Mouse (Mus musculus): Measurements from ENCODE around the gene Tnk1.
"Not testable (repeated sequence)": the region's sequence is repeated elsewhere in the genome, so short reads cannot be mapped to it uniquely, and the experiment has no call there.

Tnk1 gene

GRCm38 (mm10) chr11:69878952-69879351 lies 20.4 kb upstream of the Tnk1 start:
- DNase-seq (ENCODE audit: extremely low spot score): no peak

DNA sequence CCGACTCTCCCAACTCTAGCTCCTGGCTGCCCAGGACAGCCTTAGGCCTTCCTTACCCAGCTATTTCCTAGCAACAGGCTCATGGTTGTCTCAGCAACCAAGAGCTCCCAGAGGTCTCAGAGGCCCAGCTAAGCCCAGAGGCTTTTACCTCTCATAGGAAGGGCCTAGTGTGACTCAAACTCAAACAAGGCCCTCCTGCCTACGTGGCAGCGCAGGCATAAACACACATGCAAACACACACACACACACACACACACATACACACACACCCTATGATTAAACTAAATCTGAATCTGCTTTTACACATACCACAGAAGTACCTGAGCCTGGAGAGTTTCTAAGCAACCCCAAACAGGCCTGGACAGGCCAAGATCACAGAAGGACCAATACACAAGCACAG lies 19.9 kb upstream of the Tnk1 start:
- DNase-seq (ENCODE audit: extremely low spot score): no peak

DNA sequence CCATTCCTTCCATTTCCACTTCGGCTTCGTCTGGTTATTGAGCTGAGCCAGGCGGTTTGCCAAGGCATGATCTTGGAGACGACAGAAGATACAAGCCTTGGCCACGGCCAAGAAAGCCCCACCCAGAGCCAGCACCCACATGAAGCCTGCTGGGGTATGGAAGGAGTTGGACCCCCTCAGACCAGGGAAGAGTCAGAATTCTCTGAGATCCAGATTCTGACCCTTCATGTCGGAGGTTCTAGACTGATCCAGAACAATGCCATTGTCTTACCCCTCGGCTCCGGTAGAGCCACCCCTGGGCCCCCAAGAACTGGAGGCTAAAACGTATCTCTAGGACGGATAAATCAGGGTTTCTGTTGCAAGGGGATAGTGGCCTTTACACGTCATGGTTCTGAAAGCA lies 19.3 kb upstream of the Tnk1 start, which contains the start of gene Tmem95:
Gene Tmem95, minus strand, starts transcription at position 141 of the 400 bp plus-strand sequence.
- no peak for DNase-seq (ENCODE audit: extremely low spot score)

- peak; percentile 86 for DNase-seq (ENCODE audit: extremely low spot score)
Observed at GRCm38 (mm10) chr11:69876867-69877266, 18.3 kb upstream of the Tnk1 start.

DNA sequence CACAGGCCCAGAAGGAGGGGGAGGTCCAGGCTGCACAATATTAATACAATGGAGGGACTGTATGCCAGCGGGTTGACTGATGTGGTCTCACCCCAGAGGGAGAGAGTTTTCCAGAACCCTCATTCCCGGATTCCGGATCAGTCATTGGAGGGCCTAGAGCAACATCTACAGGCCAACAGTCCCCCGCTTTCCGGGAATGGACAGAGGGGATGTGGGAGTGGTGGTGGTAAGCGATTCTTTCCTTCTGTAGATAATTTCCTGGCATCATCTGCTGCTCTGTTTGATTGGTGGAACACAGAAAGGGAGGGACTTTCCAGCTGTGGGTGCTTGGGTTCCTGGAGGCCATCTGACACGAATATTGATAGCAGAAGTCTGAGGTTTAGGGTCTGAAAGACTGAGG lies 17.7 kb upstream of the Tnk1 start:
- DNase-seq (ENCODE audit: extremely low spot score): no peak

DNA sequence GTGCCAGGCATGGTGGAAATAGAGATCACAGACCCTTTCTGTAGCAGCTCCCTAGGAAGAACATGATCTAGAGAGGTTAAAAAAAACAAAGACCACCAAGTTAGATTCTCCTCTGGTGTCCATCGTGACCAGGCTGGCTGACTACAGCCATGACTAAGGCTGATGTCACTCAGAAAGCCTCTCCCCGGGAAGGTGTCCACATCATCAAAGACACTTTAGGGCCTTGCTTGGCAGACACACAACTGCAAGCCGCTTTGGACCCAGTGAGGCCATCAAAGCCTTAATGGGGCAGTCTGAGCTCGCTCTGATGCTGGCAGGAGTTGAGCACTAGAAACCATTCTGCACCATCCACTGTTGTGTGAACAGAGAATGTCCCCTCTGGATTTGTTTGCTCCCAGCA lies 13.9 kb upstream of the Tnk1 start:
- no peak for DNase-seq (ENCODE audit: extremely low spot score)

DNA sequence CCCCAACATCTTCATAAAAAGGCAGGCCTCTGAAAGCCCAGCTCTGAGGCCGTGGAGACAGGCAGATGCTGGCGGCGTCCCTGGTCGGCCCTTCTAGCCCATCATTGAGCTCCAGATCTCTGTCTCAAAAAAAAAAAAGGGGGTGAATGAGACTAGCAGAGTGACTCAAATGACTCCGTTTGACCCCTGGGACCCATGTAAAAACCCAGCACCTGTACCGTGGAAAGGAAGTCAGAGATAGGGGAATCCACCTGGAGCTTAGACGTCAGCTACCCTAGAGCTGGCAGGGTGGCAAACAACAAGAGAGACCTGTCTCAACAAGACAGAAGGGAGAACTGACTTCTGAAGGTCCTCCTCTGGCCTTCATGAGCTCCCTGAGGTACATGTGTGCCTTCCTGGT lies 13.3 kb upstream of the Tnk1 start:
- DNase-seq (ENCODE audit: extremely low spot score): no peak

DNA sequence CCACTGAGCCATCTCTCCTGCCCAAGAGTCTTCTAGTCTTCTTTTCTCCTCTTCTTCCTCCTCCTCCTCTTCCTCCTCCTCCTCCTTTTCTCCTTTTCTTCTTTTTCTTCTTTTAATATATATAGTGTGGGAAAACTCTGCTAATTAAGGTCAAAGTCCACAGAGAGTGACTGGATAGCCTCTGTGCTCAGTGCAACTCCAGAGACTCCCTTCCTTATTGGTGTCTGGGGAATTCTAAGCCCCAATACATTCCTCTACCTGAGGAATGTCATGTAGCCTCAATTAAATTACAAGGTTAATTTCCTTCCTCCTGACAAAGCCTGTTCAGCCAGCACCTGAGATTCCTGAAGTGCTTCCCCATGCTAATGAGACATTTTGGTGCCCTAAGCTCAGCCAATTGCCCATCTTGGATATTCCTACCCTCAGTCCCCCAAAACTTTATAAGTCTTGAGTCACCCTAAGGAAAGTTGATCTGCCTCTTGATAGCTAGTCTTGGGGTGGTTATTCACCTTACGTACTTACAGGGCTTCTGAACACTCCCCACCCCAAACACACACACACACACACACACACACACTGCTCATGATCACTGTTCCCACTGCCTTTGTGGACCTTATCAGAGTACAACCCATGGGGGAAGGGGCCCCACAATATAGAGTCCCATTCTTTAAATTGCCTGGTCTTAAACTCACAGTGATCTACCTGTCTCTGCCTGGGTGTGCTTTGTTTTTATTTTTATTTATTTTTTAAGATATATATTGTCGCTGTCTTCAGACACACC lies 11.9 kb upstream of the Tnk1 start:
- DNase-seq (ENCODE audit: extremely low spot score): no peak

- no peak for DNase-seq (ENCODE audit: extremely low spot score)
Observed at GRCm38 (mm10) chr11:69867335-69867734, 8.8 kb upstream of the Tnk1 start.

DNA sequence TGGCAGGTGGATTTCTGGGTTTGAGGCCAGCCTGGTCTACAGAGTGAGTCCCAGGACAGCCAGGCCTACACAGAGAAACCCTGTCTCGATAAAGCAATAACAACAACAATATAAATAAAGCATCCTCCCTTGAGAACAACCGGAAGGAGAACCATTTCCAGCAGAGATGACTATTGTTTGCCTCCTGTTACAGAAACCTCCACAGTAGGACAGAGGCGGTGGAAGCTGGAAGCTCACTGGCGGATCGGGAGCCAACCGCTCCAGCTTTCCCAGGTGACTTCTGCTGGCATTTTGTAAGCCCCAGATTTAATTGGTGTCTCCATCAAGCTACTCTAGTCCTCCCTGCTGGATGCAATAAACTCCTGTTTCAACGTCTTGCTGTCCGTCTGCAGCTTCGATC lies 7.0 kb upstream of the Tnk1 start:
- no peak for DNase-seq (ENCODE audit: extremely low spot score)

DNA sequence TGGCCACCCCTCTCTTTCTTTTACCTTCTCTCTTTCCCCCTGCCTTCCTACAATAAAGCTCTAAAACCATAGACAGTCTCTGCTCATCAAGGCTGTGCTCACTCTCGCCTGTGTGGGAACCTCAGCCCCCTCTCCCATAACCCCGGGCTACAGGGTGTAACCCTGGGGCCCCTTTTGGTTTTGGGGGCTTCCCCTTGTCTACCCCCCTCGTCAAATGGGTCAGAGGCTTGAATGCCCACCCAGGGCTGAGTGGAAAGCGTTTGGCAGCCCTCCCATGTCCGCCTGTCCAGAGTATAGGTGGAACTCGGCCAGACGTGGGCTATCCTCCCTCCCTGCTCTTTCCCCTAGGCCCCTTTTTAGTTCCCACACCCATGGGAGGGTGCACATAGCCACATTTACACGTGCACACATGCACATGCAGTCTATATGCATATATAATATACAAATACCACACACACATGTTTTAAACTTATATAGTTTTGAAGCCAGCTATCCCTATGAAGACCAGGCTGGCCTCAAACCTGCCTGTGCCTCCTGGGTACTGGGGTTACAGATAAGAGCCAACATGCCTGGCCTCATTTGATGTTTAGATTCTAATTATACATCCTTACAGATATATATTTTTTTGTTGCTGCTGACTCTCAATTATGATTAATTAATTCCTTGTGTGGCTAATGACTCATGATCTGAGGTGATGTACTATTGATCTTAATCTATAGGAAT lies 5.8 kb upstream of the Tnk1 start:
- DNase-seq (ENCODE audit: extremely low spot score): no peak

DNA sequence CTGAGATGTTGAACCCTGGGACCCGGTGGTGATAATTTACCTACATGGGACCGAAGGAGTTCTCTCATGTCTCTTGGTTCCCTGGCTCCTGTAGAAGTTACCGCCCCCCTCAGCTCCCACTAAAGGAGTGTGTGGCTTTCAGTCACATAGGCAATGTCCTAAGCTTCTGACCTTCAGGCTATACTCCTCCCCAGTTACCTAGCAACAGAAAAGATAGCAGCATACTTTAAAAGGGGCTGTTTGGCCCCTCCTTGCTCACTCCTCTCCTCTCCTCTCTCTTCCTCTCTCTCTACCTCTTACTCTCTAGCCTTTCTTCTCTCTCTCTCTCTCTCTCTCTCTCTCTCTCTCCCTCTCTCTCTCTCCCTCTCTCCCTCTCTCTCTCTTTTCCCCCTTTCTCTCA lies 5.2 kb upstream of the Tnk1 start:
- DNase-seq (ENCODE audit: extremely low spot score): not testable (repeated sequence)

GRCm38 (mm10) chr11:69855347-69855746 lies 3.2 kb downstream of the Tnk1 start:
- DNase-seq (ENCODE audit: extremely low spot score): peak; percentile 53

GRCm38 (mm10) chr11:69854680-69855079 lies 3.9 kb downstream of the Tnk1 start:
- DNase-seq (ENCODE audit: extremely low spot score): no peak

- DNase-seq (ENCODE audit: extremely low spot score): no peak
Observed at GRCm38 (mm10) chr11:69853994-69854393, 4.5 kb downstream of the Tnk1 start.

GRCm38 (mm10) chr11:69850754-69851153 lies 7.8 kb downstream of the Tnk1 start:
- no peak for DNase-seq (ENCODE audit: extremely low spot score)

DNA sequence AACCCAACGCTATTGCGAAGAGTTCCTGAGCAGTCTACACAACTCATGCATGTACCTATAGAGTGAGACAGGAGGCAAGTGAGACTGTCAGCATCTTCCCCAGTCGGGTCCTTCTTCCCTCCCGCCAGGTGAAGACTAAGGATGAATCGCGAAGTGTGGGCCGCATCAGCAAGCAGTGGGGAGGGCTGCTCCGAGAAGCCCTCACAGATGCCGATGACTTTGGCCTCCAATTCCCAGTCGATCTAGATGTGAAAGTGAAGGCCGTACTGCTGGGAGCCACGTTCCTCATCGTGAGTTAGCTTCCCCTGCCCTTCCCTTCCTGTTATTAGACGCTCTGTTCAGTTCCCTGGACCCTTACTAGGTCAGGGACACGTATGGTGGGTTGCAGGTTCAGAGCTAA lies 8.6 kb downstream of the Tnk1 start:
- DNase-seq (ENCODE audit: extremely low spot score): no peak

GRCm38 (mm10) chr11:69849128-69849527 lies 9.4 kb downstream of the Tnk1 start:
- no peak for DNase-seq (ENCODE audit: extremely low spot score)

DNA sequence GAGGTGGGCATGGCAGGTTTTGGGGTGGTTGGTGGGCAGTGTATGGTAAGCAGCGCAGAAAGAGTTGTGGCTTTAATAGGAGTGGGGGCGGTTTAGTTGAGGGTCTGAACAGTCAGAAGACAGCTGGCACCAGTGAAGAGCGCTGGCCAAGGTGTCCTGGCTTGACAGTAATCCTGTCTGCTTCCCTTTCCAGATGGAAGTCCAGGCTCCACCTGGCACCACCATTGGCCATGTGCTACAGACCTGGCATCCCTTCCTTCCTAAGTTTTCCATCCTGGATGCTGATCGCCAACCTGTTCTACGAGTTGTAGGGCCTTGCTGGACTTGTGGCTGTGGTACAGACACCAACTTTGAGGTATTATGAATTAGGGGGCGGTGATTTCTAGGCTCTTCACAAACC lies 10.5 kb downstream of the Tnk1 start:
- DNase-seq (ENCODE audit: extremely low spot score): no peak

- DNase-seq (ENCODE audit: extremely low spot score): peak; percentile 35
Observed at GRCm38 (mm10) chr11:69846738-69847688, 11.5 kb downstream of the Tnk1 start.

DNA sequence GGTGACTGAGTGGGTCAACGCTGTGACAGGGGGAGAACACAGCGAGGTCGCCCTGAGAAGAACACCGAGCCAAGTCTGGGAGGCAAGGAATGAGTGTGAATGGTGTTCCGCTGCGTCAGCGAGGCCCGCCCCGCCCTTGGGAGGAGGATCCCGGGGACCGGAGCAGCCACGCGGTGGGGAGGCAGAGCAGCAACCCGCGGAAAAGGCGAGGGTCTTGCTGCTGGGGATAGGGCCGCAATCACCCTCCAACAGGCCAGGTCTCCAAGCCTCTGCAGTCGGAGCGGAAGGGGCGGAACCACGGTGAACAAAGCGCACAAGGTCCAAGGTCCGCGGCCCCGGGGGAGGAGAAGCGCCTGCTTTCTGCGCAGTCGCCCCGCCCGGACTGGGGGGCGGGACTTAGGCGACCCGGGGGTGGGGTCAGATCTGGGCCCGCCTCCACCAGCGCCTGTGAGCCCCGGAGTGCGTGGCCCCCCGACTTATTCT lies 12.3 kb downstream of the Tnk1 start, which contains the start of gene Plscr3:
Gene Plscr3, plus strand, starts transcription at position 179 of the 483 bp plus-strand sequence.
- DNase-seq (ENCODE audit: extremely low spot score): peak; percentile 96

GRCm38 (mm10) chr11:69838714-69839104 lies 19.8 kb downstream of the Tnk1 start:
- no peak for DNase-seq (ENCODE audit: extremely low spot score)

Measured in embryo, embryonic 9.5 days (tissue).